Mouse (Mus musculus) heart, embryonic 12.5 days (tissue): ENCODE data around the gene Gab2. TPM values are rescaled to one million over a fixed set of nuclear protein-coding genes. Genes with fewer than 3 reads are reported as not detected.
A peak's percentile ranks its signal among the peaks of the same experiment; 100 is the strongest.

Experiments
- ATAC-seq: fragments of 200-750 bp; cut with Nextera tagmentation; 2 replicates; pipeline ENCODE4 v1.8.0; 2017; ENCODE audit warnings: moderate TSS enrichment, moderate library complexity; ENCODE audit not compliant: insufficient number of reproducible peaks, low FRiP score
- H3K27ac ChIP-seq: fragments of 300-500 bp; sonication (generic); 2 replicates; pipeline ENCODE4 v1.5.1; 2016; ENCODE audit warnings: mild to moderate bottlenecking, moderate library complexity; ENCODE audit not compliant: poor library complexity, severe bottlenecking
- H3K27me3 ChIP-seq: fragments of 300-500 bp; sonication (generic); replicated peaks from 2 replicates; pipeline ENCODE4 v1.6.1; 2016; ENCODE audit warnings: mild to moderate bottlenecking, moderate library complexity
- H3K36me3 ChIP-seq: fragments of 300-500 bp; sonication (generic); 2 replicates; pipeline ENCODE4 v1.6.1; 2016; ENCODE audit warnings: mild to moderate bottlenecking, moderate library complexity
- H3K4me1 ChIP-seq: fragments of 300-500 bp; sonication (generic); replicated peaks from 2 replicates; pipeline ENCODE4 v1.6.1; 2016; ENCODE audit warnings: mild to moderate bottlenecking
- H3K4me2 ChIP-seq: fragments of 300-500 bp; sonication (generic); 2 replicates; pipeline ENCODE4 v1.6.1; 2016; ENCODE audit warnings: mild to moderate bottlenecking, moderate library complexity
- H3K4me3 ChIP-seq: fragments of 300-500 bp; sonication (generic); 2 replicates; pipeline ENCODE4 v1.5.1; 2016; ENCODE audit warnings: mild to moderate bottlenecking
- H3K9ac ChIP-seq: fragments of 300-500 bp; sonication (generic); 2 replicates; pipeline ENCODE4 v1.6.1; 2016; ENCODE audit warnings: mild to moderate bottlenecking, moderate library complexity
- H3K9me3 ChIP-seq: fragments of 300-500 bp; sonication (generic); replicated peaks from 2 replicates; pipeline ENCODE4 v1.6.1; 2016; ENCODE audit warnings: mild to moderate bottlenecking, moderate library complexity
- WGBS: fragments of 180-500 bp; shearing (Covaris S2); methylation state at CpG from one replicate; pipeline ENCODE4 v1.1.7; 2016; 5-methylcytosine and 5-hydroxymethylcytosine counted together
- polyA plus RNA-seq: library from polyadenylated mRNA; unstranded; fragments of >200 nt; fragmentation: Nextera tagmentation; extraction: Ambion mirVana; gene quantifications from 2 replicates; pipeline ENCODE4 v1.2.1, GENCODE M21; 2016

Gene Gab2
- polyA plus RNA-seq, 1 experiment from 2014 or later = 11.5 TPM

GRCm38 (mm10) chr7:97079145-97079544 is 2.2 kb upstream of the Gab2 start:
- Histone ChIP-seq H3K4me2 (peak overlapping the region; percentile 30), H3K4me3 (no peak overlapping the region), H3K9me3 (no peaks in the 10 kb centered on the region), H3K36me3 (no peaks in the 10 kb centered on the region), H3K4me1 (peaks cover 22% of the 10 kb centered on the region), H3K9ac (no peak overlapping the region), H3K27ac (no peak overlapping the region), H3K27me3 (no peaks in the 10 kb centered on the region)
- 16% methylated on average over 6 of the region's 6 CpGs for WGBS
- no peak for ATAC-seq

- no peaks in the 10 kb centered on the region for H3K36me3 ChIP-seq
- H3K9me3 ChIP-seq = no peaks in the 10 kb centered on the region
- H3K4me1 ChIP-seq = peaks cover 25% of the 10 kb centered on the region
- WGBS = 61% methylated on average over 4 of the region's 4 CpGs
- ATAC-seq = no peak
- H3K4me2 ChIP-seq = no peak overlapping the region
- no peak overlapping the region for H3K9ac ChIP-seq
- H3K4me3 ChIP-seq = no peak overlapping the region
- H3K27me3 ChIP-seq = no peaks in the 10 kb centered on the region
- no peak overlapping the region for H3K27ac ChIP-seq
Measured at GRCm38 (mm10) chr7:97079651-97080365, 1.6 kb upstream of the Gab2 start.

GRCm38 (mm10) chr7:97080621-97081241 is 655 bp upstream of the Gab2 start:
- no peak for ATAC-seq
- H3K27ac ChIP-seq = peak overlapping the region; percentile 94

DNA sequence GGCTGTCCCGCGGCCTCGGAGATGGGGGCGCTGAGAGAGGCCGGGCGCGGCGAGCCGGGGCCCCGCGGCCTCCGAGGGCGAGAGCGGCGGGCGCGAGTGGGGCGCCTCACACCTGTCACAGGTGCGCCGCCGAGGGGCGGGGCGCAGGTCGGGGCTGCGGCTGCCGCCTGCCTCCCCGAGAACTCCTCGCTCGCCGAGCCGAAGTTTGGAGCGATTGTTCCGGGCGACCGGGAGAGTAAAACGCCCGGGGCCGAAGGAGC is 503 bp downstream of the Gab2 start:
- Histone ChIP-seq H3K9me3 (no peaks in the 10 kb centered on the region), H3K27me3 (no peaks in the 10 kb centered on the region), H3K4me3 (peak overlapping the region; percentile 97), H3K27ac (peak overlapping the region; percentile 94), H3K4me2 (peak overlapping the region; percentile 69), H3K36me3 (no peaks in the 10 kb centered on the region), H3K4me1 (peaks cover 19% of the 10 kb centered on the region), H3K9ac (peak overlapping the region; percentile 97)
- WGBS = under 1% methylated on average over 37 of the region's 38 CpGs
- peak; percentile 62 for ATAC-seq

More at GRCm38 (mm10) chr7:97080621-97081241, 655 bp upstream of the Gab2 start:
- Histone ChIP-seq H3K9ac (peak overlapping the region; percentile 97), H3K36me3 (no peaks in the 10 kb centered on the region), H3K4me2 (peak overlapping the region; percentile 69), H3K27me3 (no peaks in the 10 kb centered on the region), H3K4me3 (peak overlapping the region; percentile 97), H3K4me1 (peaks cover 25% of the 10 kb centered on the region), H3K9me3 (no peaks in the 10 kb centered on the region)
- 40% methylated on average over 4 of the region's 4 CpGs for WGBS

DNA sequence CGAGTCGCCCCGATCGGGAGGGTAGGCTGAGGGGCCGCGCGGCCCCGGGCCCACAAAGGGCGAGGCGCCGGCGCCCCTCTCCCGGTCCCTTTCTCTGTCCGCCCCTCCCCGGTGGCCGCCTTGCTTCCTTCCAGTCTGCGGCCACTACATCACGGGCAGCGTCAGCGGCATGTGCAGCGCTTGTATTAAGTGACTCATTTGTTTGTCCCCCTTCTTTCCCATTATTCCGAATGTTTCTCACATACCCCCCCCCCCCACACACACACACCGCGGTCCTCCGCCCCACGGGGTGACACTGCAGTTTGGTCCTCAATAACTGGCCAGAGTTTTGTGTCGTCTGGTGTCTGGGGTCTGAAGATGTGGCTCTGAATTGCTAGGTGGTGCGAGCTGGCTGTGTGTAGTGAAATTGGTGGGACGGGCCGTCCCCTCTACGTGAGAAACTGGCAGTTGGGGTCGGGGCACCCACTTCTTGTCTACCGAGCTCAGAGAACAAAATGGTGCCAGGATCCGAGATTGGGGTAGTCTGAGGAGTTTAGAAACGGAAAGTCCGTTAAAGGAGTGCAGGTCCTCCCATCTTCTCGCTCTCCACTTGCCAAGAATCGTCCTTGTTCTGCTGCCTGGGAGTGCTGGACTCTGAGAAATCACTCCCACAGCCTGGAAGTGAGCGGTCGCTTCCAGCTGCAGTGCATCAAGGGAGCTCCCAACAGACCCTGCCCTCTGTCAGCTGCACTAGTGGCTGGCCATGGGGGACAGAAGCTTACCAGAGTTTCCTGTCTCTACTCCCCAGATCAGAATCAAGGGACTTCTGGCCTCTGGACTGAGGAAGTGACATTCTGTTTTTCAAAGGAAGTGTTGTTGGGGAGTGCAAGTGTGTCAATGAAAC is 1.1 kb downstream of the Gab2 start:
- under 1% methylated on average over 35 of the region's 40 CpGs for WGBS
- H3K9me3 ChIP-seq = no peaks in the 10 kb centered on the region
- H3K9ac ChIP-seq = peak overlapping the region; percentile 97

DNA sequence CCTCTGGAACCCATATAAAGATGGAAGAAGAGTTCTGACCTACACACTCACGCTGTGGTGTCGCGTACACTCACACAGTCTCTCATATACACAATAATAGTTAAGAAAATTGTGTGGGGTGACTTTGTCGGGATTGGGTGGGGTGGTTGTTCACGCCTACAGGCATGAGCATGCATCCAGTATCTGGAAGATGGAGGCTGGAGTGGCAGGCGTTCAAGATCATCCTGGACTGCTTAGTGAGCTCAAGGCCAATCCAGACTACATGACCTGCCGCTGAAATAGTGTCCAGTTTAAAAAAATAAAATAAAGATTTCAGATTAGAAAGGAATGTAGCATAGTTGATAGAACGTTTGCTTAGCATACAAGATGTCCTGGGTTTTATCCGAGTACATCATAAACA is 2.2 kb downstream of the Gab2 start:
- H3K4me3 ChIP-seq = 0 out of 2 replicates have a peak overlapping the region, but pooled peaks have one; percentile 97
- no peaks in the 10 kb centered on the region for H3K9me3 ChIP-seq
- WGBS = 73% methylated on average over 9 of the region's 9 CpGs
- H3K4me2 ChIP-seq = peak overlapping the region; percentile 69
- H3K36me3 ChIP-seq = no peaks in the 10 kb centered on the region
- peaks cover 19% of the 10 kb centered on the region for H3K4me1 ChIP-seq
- H3K27me3 ChIP-seq = no peaks in the 10 kb centered on the region
- peak overlapping the region; percentile 94 for H3K27ac ChIP-seq
- ATAC-seq = no peak
- H3K9ac ChIP-seq = no peak overlapping the region

More for the DNA sequence above, 1.1 kb downstream of the Gab2 start:
- no peaks in the 10 kb centered on the region for H3K36me3 ChIP-seq
- H3K4me2 ChIP-seq = peak overlapping the region; percentile 69
- H3K4me3 ChIP-seq = peak overlapping the region; percentile 97
- H3K27me3 ChIP-seq = no peaks in the 10 kb centered on the region
- H3K27ac ChIP-seq = peak overlapping the region; percentile 94
- peak; percentile 79 for ATAC-seq
- peaks cover 19% of the 10 kb centered on the region for H3K4me1 ChIP-seq

DNA sequence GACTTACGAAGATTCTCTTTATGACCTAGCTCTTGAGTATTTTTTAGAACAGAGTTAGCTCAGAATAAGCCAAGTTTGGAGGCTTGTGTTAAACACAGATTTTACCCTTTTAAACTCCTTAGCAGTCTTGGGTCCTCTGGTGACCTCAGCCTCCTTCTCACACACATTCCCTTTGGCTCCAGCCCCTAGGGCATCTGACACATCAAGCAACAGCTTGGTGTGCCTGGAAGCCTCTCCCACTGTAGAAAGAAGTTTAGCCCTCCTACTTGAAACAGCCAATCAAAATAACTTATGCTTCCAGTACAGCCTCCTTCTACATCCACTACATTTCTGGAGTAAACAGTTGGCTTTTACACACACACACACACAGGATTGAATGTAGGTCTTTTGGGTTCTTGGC is 2.8 kb downstream of the Gab2 start:
- H3K9me3 ChIP-seq = no peaks in the 10 kb centered on the region
- no peak for ATAC-seq
- H3K4me1 ChIP-seq = peaks cover 19% of the 10 kb centered on the region
- no peaks in the 10 kb centered on the region for H3K27me3 ChIP-seq
- H3K9ac ChIP-seq = no peak overlapping the region
- H3K27ac ChIP-seq = no peak overlapping the region
- peaks cover 1% of the 10 kb centered on the region; the same call in 1 of the 2 replicates for H3K36me3 ChIP-seq
- 95% methylated on average over 1 of the region's 1 CpGs for WGBS
- no peak overlapping the region for H3K4me2 ChIP-seq
- no peak overlapping the region for H3K4me3 ChIP-seq

GRCm38 (mm10) chr7:97085291-97085690 is 3.9 kb downstream of the Gab2 start:
- ATAC-seq = no peak
- no peak overlapping the region for H3K4me3 ChIP-seq
- no peak overlapping the region for H3K9ac ChIP-seq
- peaks cover 19% of the 10 kb centered on the region for H3K4me1 ChIP-seq
- no peak overlapping the region for H3K4me2 ChIP-seq
- H3K9me3 ChIP-seq = no peaks in the 10 kb centered on the region
- no peaks in the 10 kb centered on the region for H3K27me3 ChIP-seq
- WGBS = 20% methylated on average over 4 of the region's 4 CpGs
- H3K27ac ChIP-seq = no peak overlapping the region
- peaks cover 4% of the 10 kb centered on the region; the same call in 1 of the 2 replicates for H3K36me3 ChIP-seq

- Histone ChIP-seq H3K4me3 (no peak overlapping the region), H3K4me1 (peaks cover 9% of the 10 kb centered on the region), H3K9me3 (no peaks in the 10 kb centered on the region), H3K27me3 (no peaks in the 10 kb centered on the region), H3K4me2 (no peak overlapping the region), H3K9ac (no peak overlapping the region), H3K27ac (no peak overlapping the region), H3K36me3 (peaks cover 2% of the 10 kb centered on the region; the same call in 1 of the 2 replicates)
- 62% methylated on average over 3 of the region's 3 CpGs for WGBS
- ATAC-seq = no peak
Measured at GRCm38 (mm10) chr7:97094241-97094640, 12.9 kb downstream of the Gab2 start.

DNA sequence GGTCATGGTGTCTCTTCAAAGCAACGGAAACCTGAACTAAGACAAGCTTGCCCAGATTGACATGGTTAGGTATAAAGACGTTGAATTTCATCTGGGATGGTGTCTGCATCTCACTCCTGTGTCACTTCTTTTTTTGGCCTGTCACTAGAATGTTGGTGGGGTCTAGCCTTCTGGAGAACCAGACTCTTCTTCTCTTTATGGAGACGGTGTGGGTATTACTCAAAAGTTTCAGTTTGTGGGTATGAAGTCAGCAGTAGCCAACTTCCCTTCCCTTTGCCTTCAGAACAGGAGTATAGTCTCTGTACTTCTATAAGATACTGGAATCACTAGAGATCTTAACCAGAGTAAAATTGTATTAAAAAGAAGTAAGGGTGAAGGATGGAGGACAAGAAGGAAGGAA is 26.7 kb downstream of the Gab2 start:
- WGBS = 84% methylated on average over 3 of the region's 3 CpGs
- no peak for ATAC-seq
- no peaks in the 10 kb centered on the region for H3K9me3 ChIP-seq

DNA sequence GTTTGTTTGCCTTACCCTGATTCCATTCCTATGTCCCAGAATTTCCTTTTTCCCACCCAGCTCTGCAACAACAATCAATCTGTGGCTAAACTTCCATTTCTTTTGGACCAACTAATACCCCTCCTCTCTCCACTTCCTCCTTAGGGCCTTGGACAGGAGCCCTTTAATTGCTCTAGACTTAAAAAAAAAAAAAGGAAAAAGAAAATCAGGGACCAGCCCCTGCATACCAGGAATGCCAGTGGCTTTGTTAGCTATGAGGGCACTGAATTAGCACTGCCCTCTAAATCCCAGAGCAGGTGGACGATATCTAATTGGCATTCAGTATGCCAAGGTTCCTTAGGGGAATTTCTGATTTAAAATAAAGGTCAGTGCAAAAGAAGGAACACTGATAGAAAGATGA is 47.6 kb downstream of the Gab2 start:
- ATAC-seq = no peak
- no peaks in the 10 kb centered on the region for H3K27me3 ChIP-seq
- H3K9me3 ChIP-seq = no peaks in the 10 kb centered on the region
- H3K4me3 ChIP-seq = no peak overlapping the region
- peaks cover 8% of the 10 kb centered on the region for H3K36me3 ChIP-seq
- H3K4me1 ChIP-seq = no peaks in the 10 kb centered on the region; the same call in 1 of the 2 replicates
- no peak overlapping the region for H3K9ac ChIP-seq
- H3K27ac ChIP-seq = no peak overlapping the region
- WGBS = 21% methylated on average over 1 of the region's 1 CpGs
- no peak overlapping the region for H3K4me2 ChIP-seq

More for the DNA sequence above, 26.7 kb downstream of the Gab2 start:
- H3K27me3 ChIP-seq = no peaks in the 10 kb centered on the region
- H3K4me1 ChIP-seq = peaks cover 8% of the 10 kb centered on the region
- no peak overlapping the region for H3K4me2 ChIP-seq
- no peak overlapping the region for H3K27ac ChIP-seq
- no peak overlapping the region for H3K9ac ChIP-seq
- no peaks in the 10 kb centered on the region for H3K36me3 ChIP-seq
- no peak overlapping the region for H3K4me3 ChIP-seq
